Mouse (Mus musculus) liver, embryonic 16.5 days (tissue): ENCODE results near the gene Gm4869. TPM values are rescaled to one million over a fixed set of nuclear protein-coding genes. Genes with fewer than 3 reads are reported as not detected.
"Not testable (repeated sequence)": the region's sequence is repeated elsewhere in the genome, so short reads cannot be mapped to it uniquely, and the experiment has no call there.

Experiments used
- ATAC-seq: fragments of 200-750 bp; cut with Nextera tagmentation; 2 replicates; pipeline ENCODE4 v1.8.0; 2017; ENCODE audit warnings: low read depth, mild to moderate bottlenecking, moderate number of reproducible peaks, moderate library complexity
- H3K27ac ChIP-seq: fragments of 300-500 bp; sonication (generic); 2 replicates; pipeline ENCODE4 v1.5.1; 2014; ENCODE audit warnings: mild to moderate bottlenecking, low read length
- H3K27me3 ChIP-seq: fragments of 300-500 bp; sonication (generic); 2 replicates; pipeline ENCODE4 v1.6.1; 2014; ENCODE audit warnings: low read depth, low read length, mixed read lengths; ENCODE audit not compliant: control insufficient read depth, insufficient read depth
- H3K36me3 ChIP-seq: fragments of 300-500 bp; sonication (generic); 2 replicates; pipeline ENCODE4 v1.6.1; 2014; ENCODE audit warnings: mild to moderate bottlenecking; ENCODE audit not compliant: control insufficient read depth, insufficient read depth
- H3K4me1 ChIP-seq: fragments of 300-500 bp; sonication (generic); 2 replicates; pipeline ENCODE4 v1.6.1; 2014; ENCODE audit warnings: low read depth, low read length, mixed read lengths; ENCODE audit not compliant: control insufficient read depth
- H3K4me2 ChIP-seq: fragments of 300-500 bp; sonication (generic); 2 replicates; pipeline ENCODE4 v1.6.1; 2014; ENCODE audit warnings: low read depth, low read length, mixed read lengths
- H3K4me3 ChIP-seq: fragments of 300-500 bp; sonication (generic); 2 replicates; pipeline ENCODE4 v1.5.1; 2014; ENCODE audit warnings: low read depth, mild to moderate bottlenecking, low read length
- H3K9ac ChIP-seq: fragments of 300-500 bp; sonication (generic); 2 replicates; pipeline ENCODE4 v1.6.1; 2014; ENCODE audit warnings: low read depth, low read length
- H3K9me3 ChIP-seq: fragments of 300-500 bp; sonication (generic); replicated peaks from 2 replicates; pipeline ENCODE4 v1.6.1; 2016; ENCODE audit warnings: low read length; ENCODE audit not compliant: control insufficient read depth
- WGBS: fragments of 180-500 bp; shearing (Covaris S2); extraction: QIAGEN DNeasy Blood & Tissue Kit; methylation state at CpG from one replicate; pipeline ENCODE4 v1.1.7; 2014; ENCODE audit not compliant: insufficient replicate concordance; 5-methylcytosine and 5-hydroxymethylcytosine counted together
- polyA plus RNA-seq: library from polyadenylated mRNA; unstranded; fragments of >200 nt; fragmentation: Nextera tagmentation; extraction: Ambion mirVana; gene quantifications from 2 replicates; pipeline ENCODE4 v1.2.1, GENCODE M21; 2015

Gene Gm4869
- polyA plus RNA-seq, 1 experiment from 2014 or later = not detected

GRCm38 (mm10) chr5:140454488-140454887 lies 9.0 kb downstream of the Gm4869 start:
- ATAC-seq = no peak
- H3K4me1 ChIP-seq = no peaks in the 10 kb centered on the region
- no peaks in the 10 kb centered on the region for H3K9me3 ChIP-seq
- no peak overlapping the region for H3K4me2 ChIP-seq
- H3K27ac ChIP-seq = no peak overlapping the region
- no peak overlapping the region for H3K9ac ChIP-seq
- no peaks in the 10 kb centered on the region for H3K36me3 ChIP-seq
- no peak overlapping the region for H3K4me3 ChIP-seq
- no peaks in the 10 kb centered on the region for H3K27me3 ChIP-seq

- Histone ChIP-seq H3K27ac (no peak overlapping the region), H3K9me3 (no peaks in the 10 kb centered on the region), H3K36me3 (no peaks in the 10 kb centered on the region), H3K4me2 (no peak overlapping the region), H3K4me1 (no peaks in the 10 kb centered on the region), H3K4me3 (no peak overlapping the region), H3K27me3 (no peaks in the 10 kb centered on the region), H3K9ac (no peak overlapping the region)
- no peak for ATAC-seq
- 53% methylated on average over 2 of the region's 2 CpGs for WGBS
These were observed 10.0 kb downstream of the Gm4869 start for GRCm38 (mm10) chr5:140455466-140455865.

- H3K27me3 ChIP-seq = no peaks in the 10 kb centered on the region
- peaks cover 7% of the 10 kb centered on the region for H3K9me3 ChIP-seq
- no peaks in the 10 kb centered on the region for H3K36me3 ChIP-seq
- 60% methylated on average over 3 of the region's 3 CpGs for WGBS
- no peak overlapping the region for H3K27ac ChIP-seq
- no peak for ATAC-seq
- no peak overlapping the region for H3K4me3 ChIP-seq
- no peak overlapping the region for H3K9ac ChIP-seq
- H3K4me2 ChIP-seq = no peak overlapping the region
- H3K4me1 ChIP-seq = no peaks in the 10 kb centered on the region
These were observed 16.0 kb downstream of the Gm4869 start for GRCm38 (mm10) chr5:140461476-140461875.

- H3K36me3 ChIP-seq, ATAC-seq, H3K9ac ChIP-seq, H3K4me3 ChIP-seq, H3K4me1 ChIP-seq, H3K27me3 ChIP-seq, H3K9me3 ChIP-seq, H3K27ac ChIP-seq, H3K4me2 ChIP-seq: not testable (repeated sequence)
- 71% methylated on average over 2 of the region's 2 CpGs for WGBS
These were observed 17.7 kb downstream of the Gm4869 start for GRCm38 (mm10) chr5:140463151-140463550.

- no peaks in the 10 kb centered on the region for H3K4me1 ChIP-seq
- no peak overlapping the region for H3K4me2 ChIP-seq
- no peak for ATAC-seq
- H3K27ac ChIP-seq = no peak overlapping the region
- no peak overlapping the region for H3K4me3 ChIP-seq
- peaks cover 7% of the 10 kb centered on the region for H3K9me3 ChIP-seq
- H3K9ac ChIP-seq = no peak overlapping the region
- H3K36me3 ChIP-seq = no peaks in the 10 kb centered on the region
- no peaks in the 10 kb centered on the region for H3K27me3 ChIP-seq
- 72% methylated on average over 2 of the region's 2 CpGs for WGBS
These were observed 19.5 kb downstream of the Gm4869 start for GRCm38 (mm10) chr5:140464943-140465342.

GRCm38 (mm10) chr5:140472336-140472735 lies 26.9 kb downstream of the Gm4869 start:
- Histone ChIP-seq H3K4me1 (no peaks in the 10 kb centered on the region), H3K27ac (no peak overlapping the region), H3K4me2 (no peak overlapping the region), H3K9ac (no peak overlapping the region), H3K9me3 (no peaks in the 10 kb centered on the region), H3K36me3 (no peaks in the 10 kb centered on the region), H3K27me3 (no peaks in the 10 kb centered on the region), H3K4me3 (no peak overlapping the region)
- no peak for ATAC-seq
- WGBS = 61% methylated on average over 3 of the region's 3 CpGs

GRCm38 (mm10) chr5:140481458-140481857 lies 36.0 kb downstream of the Gm4869 start:
- ATAC-seq = no peak
- 53% methylated on average over 4 of the region's 4 CpGs for WGBS
- Histone ChIP-seq H3K4me3 (no peak overlapping the region), H3K4me2 (no peak overlapping the region), H3K9ac (no peak overlapping the region), H3K27me3 (no peaks in the 10 kb centered on the region), H3K36me3 (no peaks in the 10 kb centered on the region), H3K27ac (no peak overlapping the region), H3K4me1 (no peaks in the 10 kb centered on the region), H3K9me3 (no peaks in the 10 kb centered on the region)

- H3K27ac ChIP-seq = no peak overlapping the region
- WGBS = 55% methylated on average over 6 of the region's 6 CpGs
- H3K36me3 ChIP-seq = no peaks in the 10 kb centered on the region
- no peaks in the 10 kb centered on the region for H3K4me1 ChIP-seq
- no peaks in the 10 kb centered on the region for H3K9me3 ChIP-seq
- H3K9ac ChIP-seq = no peak overlapping the region
- no peak overlapping the region for H3K4me3 ChIP-seq
- H3K4me2 ChIP-seq = no peak overlapping the region
- ATAC-seq = no peak
- no peaks in the 10 kb centered on the region for H3K27me3 ChIP-seq
These were observed 45.7 kb downstream of the Gm4869 start for GRCm38 (mm10) chr5:140491142-140491541.

- no peaks in the 10 kb centered on the region for H3K36me3 ChIP-seq
- WGBS = 25% methylated on average over 11 of the region's 11 CpGs
- ATAC-seq = no peak
These were observed 47.3 kb downstream of the Gm4869 start for GRCm38 (mm10) chr5:140492684-140493233.

More at GRCm38 (mm10) chr5:140492684-140493233, 47.3 kb downstream of the Gm4869 start:
- H3K9me3 ChIP-seq = no peaks in the 10 kb centered on the region
- H3K27ac ChIP-seq = no peak overlapping the region
- H3K27me3 ChIP-seq = no peaks in the 10 kb centered on the region
- no peak overlapping the region for H3K4me2 ChIP-seq
- no peak overlapping the region for H3K4me3 ChIP-seq
- H3K4me1 ChIP-seq = no peaks in the 10 kb centered on the region
- H3K9ac ChIP-seq = no peak overlapping the region
